7 mouse cellular contexts compared by ENCODE assay signal in the genomic region with DNA sequence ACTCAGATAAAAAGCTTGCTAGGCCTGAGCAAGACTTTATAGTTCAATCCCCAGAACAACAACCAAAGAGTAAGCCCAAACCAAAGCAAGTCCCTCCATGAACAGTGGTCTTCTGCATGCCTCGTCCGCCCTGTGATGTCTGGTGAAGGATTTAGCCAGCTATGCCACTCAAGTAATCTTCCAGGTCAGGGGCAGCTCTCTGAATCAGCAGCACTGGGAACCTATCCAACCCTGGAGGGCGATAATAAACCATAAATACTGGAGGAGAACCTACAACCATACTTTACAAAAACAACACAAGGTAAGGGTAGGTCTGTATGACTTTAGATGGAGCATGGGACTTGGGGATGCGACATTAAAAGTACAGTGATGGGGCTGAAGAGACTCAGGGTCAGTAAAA.
"Had no signal": no experiment of that assay in that cellular context is flagged by ENCODE, and none has a peak within 500 bp of the region (broad histone marks: within the 10 kb centered on the region; RNA-seq: fewer than 3 reads in every experiment).

No protein-coding gene starts in this region.

- DNase-seq: kidney, postnatal 36 days; layer of hippocampus, postnatal 36 days; left cerebral cortex, postnatal 4 days; liver, postnatal 0 days; lung, embryonic 14.5 days; thymus, adult 18-20 months; thymus, postnatal 36 days had no signal
